In genomic region chr10:40084332-40085093, GRCm38 (mm10) we compare ENCODE assay signal across 10 mouse cellular contexts. TPM values are rescaled to one million over a fixed set of nuclear protein-coding genes. Genes with fewer than 3 reads are reported as not detected.
DNase-seq lines count a peak whose midpoint lies in the region; ATAC-seq and TF ChIP-seq lines count a peak whose summit lies in the region.
"Had no signal": no experiment of that assay in that cellular context is flagged by ENCODE, and none has a peak within 500 bp of the region (broad histone marks: within the 10 kb centered on the region; RNA-seq: fewer than 3 reads in every experiment).

No protein-coding gene starts in this region.

- peaks cover 8% of the 10 kb centered on the region; the same call in 1 of the 2 replicates for H3K36me3 ChIP-seq in heart, adult 2 months (ENCODE audit: control insufficient read depth, insufficient read depth, low read length)
- no peaks in the 10 kb centered on the region for H3K36me3 ChIP-seq in heart, embryonic 11.5 days (ENCODE audit: control insufficient read depth, insufficient read depth, low read length)
- H3K36me3 ChIP-seq in midbrain, postnatal 0 days (ENCODE audit: insufficient read depth, low read length), result no peaks in the 10 kb centered on the region
- no peaks in the 10 kb centered on the region for H3K36me3 ChIP-seq in midbrain, embryonic 13.5 days
- H3K36me3 ChIP-seq in stomach, postnatal 0 days (ENCODE audit: control insufficient read depth, insufficient read depth, low read length), result no peaks in the 10 kb centered on the region

- no peaks in the 10 kb centered on the region for H3K27me3 ChIP-seq in heart, adult 2 months (ENCODE audit: control insufficient read depth, insufficient read depth, low read length)
- no peaks in the 10 kb centered on the region for H3K27me3 ChIP-seq in heart, embryonic 11.5 days (ENCODE audit: control insufficient read depth, insufficient read depth, low read length)
- no peaks in the 10 kb centered on the region for H3K27me3 ChIP-seq in midbrain, postnatal 0 days (ENCODE audit: insufficient read depth, low read length)
- H3K27me3 ChIP-seq in midbrain, embryonic 13.5 days, result no peaks in the 10 kb centered on the region
- no peaks in the 10 kb centered on the region for H3K27me3 ChIP-seq in stomach, postnatal 0 days (ENCODE audit: control insufficient read depth, insufficient read depth, low read length)

- H3K27ac ChIP-seq in heart, adult 2 months, result peak overlapping the region; percentile 49
- no peak overlapping the region for H3K27ac ChIP-seq in heart, embryonic 11.5 days (ENCODE audit: low read depth, low read length)
- H3K27ac ChIP-seq in midbrain, postnatal 0 days (ENCODE audit: low read depth, low read length), result no peak overlapping the region
- no peak overlapping the region for H3K27ac ChIP-seq in midbrain, embryonic 13.5 days
- no peak overlapping the region for H3K27ac ChIP-seq in stomach, postnatal 0 days (replicated peaks)
- H3K27ac ChIP-seq: liver, embryonic 14.5 days had no signal

- H3K9ac ChIP-seq in heart, adult 2 months (ENCODE audit: low read depth, low read length), result no peak overlapping the region
- H3K9ac ChIP-seq in heart, embryonic 11.5 days (ENCODE audit: low read depth, low read length), result no peak overlapping the region
- no peak overlapping the region for H3K9ac ChIP-seq in midbrain, postnatal 0 days (replicated peaks; ENCODE audit: low read length, poor library complexity, severe bottlenecking)
- no peak overlapping the region for H3K9ac ChIP-seq in midbrain, embryonic 13.5 days (replicated peaks)
- H3K9ac ChIP-seq in stomach, postnatal 0 days (ENCODE audit: low read length), result no peak overlapping the region
- H3K9ac ChIP-seq: liver, embryonic 14.5 days had no signal

- TF ChIP-seq CTCF in heart, adult 2 months (IDR thresholded peaks at IDR 0.05), result no peak
- no peak for TF ChIP-seq CTCF in midbrain, postnatal 0 days (IDR thresholded peaks at IDR 0.05)
- no peak for TF ChIP-seq CTCF in stomach, postnatal 0 days (IDR thresholded peaks at IDR 0.05; ENCODE audit: low read depth)

- TF ChIP-seq POLR2A in heart, adult 2 months (IDR thresholded peaks at IDR 0.05; ENCODE audit: insufficient read depth, low read depth, low read length), result no peak

- no peak for ATAC-seq in heart, embryonic 11.5 days (replicated peaks; ENCODE audit: insufficient number of reproducible peaks, low FRiP score, low TSS enrichment)
- ATAC-seq in midbrain, postnatal 0 days (ENCODE audit: low FRiP score), result 0 out of 2 replicates have a peak, but pooled peaks have one; percentile 31
- no peak for ATAC-seq in midbrain, embryonic 13.5 days
- ATAC-seq in stomach, postnatal 0 days (ENCODE audit: low FRiP score, low TSS enrichment), result peak; percentile 59

- peaks cover 2% of the 10 kb centered on the region; the same call in 1 of the 2 replicates for H3K79me2 ChIP-seq in heart, adult 2 months (replicated peaks; ENCODE audit: control insufficient read depth, insufficient read depth, low read length)

- H3K4me2 ChIP-seq in heart, embryonic 11.5 days, result no peak overlapping the region
- H3K4me2 ChIP-seq in midbrain, postnatal 0 days (ENCODE audit: low read depth, low read length, poor library complexity, severe bottlenecking), result no peak overlapping the region
- H3K4me2 ChIP-seq in midbrain, embryonic 13.5 days (replicated peaks), result no peak overlapping the region
- H3K4me2 ChIP-seq in stomach, postnatal 0 days (replicated peaks; ENCODE audit: low read depth), result no peak overlapping the region

- peak; percentile 50 to 67 for DNase-seq in heart, adult 2 months
- peak; percentile 71 for DNase-seq in midbrain, postnatal 0 days (ENCODE audit: low spot score)
- peak; percentile 28 for DNase-seq in gastrocnemius, postnatal 10 days
- peak; percentile 41 for DNase-seq in stomach, postnatal 0 days (ENCODE audit: low spot score)
- DNase-seq in B cell, adult 2 months, result no peak
- no peak for DNase-seq in embryo, embryonic 10 days (ENCODE audit: low spot score)

- H3K4me3 ChIP-seq in heart, adult 2 months, result no peak overlapping the region
- no peak overlapping the region for H3K4me3 ChIP-seq in heart, embryonic 11.5 days (ENCODE audit: low read depth, low read length)
- H3K4me3 ChIP-seq in midbrain, postnatal 0 days (ENCODE audit: low read depth, low read length), result no peak overlapping the region
- no peak overlapping the region for H3K4me3 ChIP-seq in midbrain, embryonic 13.5 days (replicated peaks)
- no peak overlapping the region for H3K4me3 ChIP-seq in stomach, postnatal 0 days (ENCODE audit: low read depth, low read length)

- intact Hi-C loops in heart, adult 2 months (cut with DNase I), result no loop called here

- no peaks in the 10 kb centered on the region for H3K9me3 ChIP-seq in heart, embryonic 11.5 days (replicated peaks; ENCODE audit: control insufficient read depth, low read length)
- no peaks in the 10 kb centered on the region for H3K9me3 ChIP-seq in midbrain, postnatal 0 days (ENCODE audit: low read length)
- no peaks in the 10 kb centered on the region for H3K9me3 ChIP-seq in midbrain, embryonic 13.5 days
- no peaks in the 10 kb centered on the region for H3K9me3 ChIP-seq in stomach, postnatal 0 days (ENCODE audit: control insufficient read depth, low read length)

- H3K4me1 ChIP-seq in heart, adult 2 months (ENCODE audit: control insufficient read depth, insufficient read depth, low read length), result peaks cover 5% of the 10 kb centered on the region; the same call in 1 of the 2 replicates
- peaks cover 4% of the 10 kb centered on the region; the same call in 1 of the 2 replicates for H3K4me1 ChIP-seq in heart, embryonic 11.5 days (ENCODE audit: control insufficient read depth, insufficient read depth, low read length)
- no peaks in the 10 kb centered on the region; the same call in 1 of the 2 replicates for H3K4me1 ChIP-seq in midbrain, postnatal 0 days (ENCODE audit: insufficient read depth, low read length)
- H3K4me1 ChIP-seq in midbrain, embryonic 13.5 days (replicated peaks), result no peaks in the 10 kb centered on the region
- H3K4me1 ChIP-seq in stomach, postnatal 0 days (replicated peaks; ENCODE audit: control insufficient read depth, insufficient read depth), result 0 out of 2 replicates have a peak, but pooled peaks cover 3% of the 10 kb centered on the region

- 65% methylated on average over 12 of the region's 12 CpGs for WGBS in heart, adult 2 months
- 74% methylated on average over 12 of the region's 12 CpGs for WGBS in heart, embryonic 11.5 days (ENCODE audit: insufficient replicate concordance)
- 70% methylated on average over 12 of the region's 12 CpGs for WGBS in midbrain, postnatal 0 days
- WGBS in midbrain, embryonic 13.5 days, result 73% methylated on average over 12 of the region's 12 CpGs
- WGBS in stomach, postnatal 0 days, result 67% methylated on average over 12 of the region's 12 CpGs

- TF ChIP-seq EP300 in heart, adult 2 months (IDR thresholded peaks at IDR 0.05; ENCODE audit: insufficient read depth, low read depth, low read length), result no peak
- TF ChIP-seq EP300 in stomach, postnatal 0 days (optimal IDR thresholded peaks at IDR 0.05), result no peak

RNA-seq across cellular contexts. Expression of gene Slc16a10, which starts 57.5 kb away (rescaled TPM):
- 10 to 100 TPM; 21.0 to 21.9 TPM for total RNA-seq in heart, adult 2 months (2021)
- polyA plus RNA-seq in heart, adult 2 months (2012; rRNA removed), result 15.3 and 28.3 TPM in 2 replicates
- polyA plus RNA-seq in heart, embryonic 11.5 days (2014; fragmentation: Nextera tagmentation; extraction: Ambion mirVana), result 17.2 and 18.6 TPM in 2 replicates
- total RNA-seq in midbrain, postnatal 0 days (2014; rRNA removed), result 2.1 and 2.2 TPM in 2 replicates
- 2.0 and 2.2 TPM in 2 replicates for polyA plus RNA-seq in midbrain, postnatal 0 days (2015; fragmentation: Nextera tagmentation; extraction: Ambion mirVana)
- polyA plus RNA-seq in midbrain, embryonic 13.5 days (2015; fragmentation: Nextera tagmentation; extraction: Ambion mirVana), result 2.2 and 2.7 TPM in 2 replicates
- total RNA-seq in gastrocnemius, postnatal 10 days (2021), result 10 to 100 TPM; 27.7 to 28.0 TPM
- polyA plus RNA-seq in stomach, postnatal 0 days (2015; fragmentation: Nextera tagmentation; extraction: Ambion mirVana), result 2.5 and 2.6 TPM in 2 replicates

RNA-seq across cellular contexts. Expression of gene Mfsd4b1, which starts 59.4 kb away (rescaled TPM):
- 1 to 10 TPM; 1.7 to 2.5 TPM for total RNA-seq in heart, adult 2 months (2021)
- 3.3 and 4.2 TPM in 2 replicates for polyA plus RNA-seq in heart, adult 2 months (2012; rRNA removed)
- 0.11 and 0.32 TPM in 2 replicates for polyA plus RNA-seq in heart, embryonic 11.5 days (2014; fragmentation: Nextera tagmentation; extraction: Ambion mirVana)
- 0.19 and 0.71 TPM in 2 replicates for total RNA-seq in midbrain, postnatal 0 days (2014; rRNA removed)
- polyA plus RNA-seq in midbrain, postnatal 0 days (2015; fragmentation: Nextera tagmentation; extraction: Ambion mirVana), result 0.13 and 0.23 TPM in 2 replicates
- polyA plus RNA-seq in midbrain, embryonic 13.5 days (2015; fragmentation: Nextera tagmentation; extraction: Ambion mirVana), result 0.36 and 0.46 TPM in 2 replicates
- total RNA-seq in gastrocnemius, postnatal 10 days (2021), result under 1 TPM; 0.40 to 0.65 TPM
- 0.07 and 0.22 TPM in 2 replicates for polyA plus RNA-seq in stomach, postnatal 0 days (2015; fragmentation: Nextera tagmentation; extraction: Ambion mirVana)
- total RNA-seq: hematopoietic stem cell, adult 5-6 weeks had no signal

Comparison
In these comparisons a context has a peak if more than half of its experiments do, and no peak if none do; other contexts are left out.
1. ATAC-seq: peak in midbrain, postnatal 0 days (single experiment) and stomach, postnatal 0 days (single experiment); none in heart, embryonic 11.5 days (single experiment) and midbrain, embryonic 13.5 days (single experiment).
2. DNase-seq: peak in heart, adult 2 months (2 of 2), midbrain, postnatal 0 days (single experiment), gastrocnemius, postnatal 10 days (single experiment) and stomach, postnatal 0 days (single experiment); none in B cell, adult 2 months (0 of 2) and embryo, embryonic 10 days (single experiment).